Comparison of ENCODE assay signal across 8 mouse cellular contexts in genomic region chr7:46607428-46608055, GRCm38 (mm10). TPM values are rescaled to one million over a fixed set of nuclear protein-coding genes. Genes with fewer than 3 reads are reported as not detected.
DNase-seq lines count a peak whose midpoint lies in the region; TF ChIP-seq lines count a peak whose summit lies in the region.

No protein-coding gene starts in this region.

- H3K27me3 ChIP-seq in forebrain, embryonic 10.5 days (ENCODE audit: poor library complexity, severe bottlenecking), result no peaks in the 10 kb centered on the region
- no peaks in the 10 kb centered on the region; the same call in 1 of the 2 replicates for H3K27me3 ChIP-seq in hindbrain, embryonic 10.5 days (ENCODE audit: insufficient read depth, poor library complexity, severe bottlenecking)
- H3K27me3 ChIP-seq in midbrain, embryonic 10.5 days (ENCODE audit: low read depth, poor library complexity, severe bottlenecking), result no peaks in the 10 kb centered on the region

- peaks cover 6% of the 10 kb centered on the region for H3K4me1 ChIP-seq in forebrain, embryonic 10.5 days
- H3K4me1 ChIP-seq in hindbrain, embryonic 10.5 days (replicated peaks), result peaks cover 10% of the 10 kb centered on the region; the same call in 1 of the 2 replicates
- H3K4me1 ChIP-seq in midbrain, embryonic 10.5 days, result 0 out of 2 replicates have a peak, but pooled peaks cover 3% of the 10 kb centered on the region

- H3K27ac ChIP-seq in forebrain, embryonic 10.5 days, result no peak overlapping the region
- H3K27ac ChIP-seq in hindbrain, embryonic 10.5 days, result no peak overlapping the region
- H3K27ac ChIP-seq in left cerebral cortex, adult 2 months, result 0 out of 2 replicates have a peak overlapping the region, but pooled peaks have one; percentile 50
- no peak overlapping the region for H3K27ac ChIP-seq in midbrain, embryonic 10.5 days (replicated peaks)

- no peaks in the 10 kb centered on the region for H3K9me3 ChIP-seq in forebrain, embryonic 10.5 days
- H3K9me3 ChIP-seq in hindbrain, embryonic 10.5 days, result no peaks in the 10 kb centered on the region
- no peaks in the 10 kb centered on the region for H3K9me3 ChIP-seq in midbrain, embryonic 10.5 days (replicated peaks)

- peak; percentile 87 for TF ChIP-seq CTCF in left cerebral cortex, adult 2 months (IDR thresholded peaks at IDR 0.05)

- peak; percentile 67 for DNase-seq in left cerebral cortex, adult 11 months (ENCODE audit: low spot score)
- DNase-seq in left cerebral cortex, adult 8-10 months (ENCODE audit: low spot score in 2 of 2), result no peak
- DNase-seq in brain, adult 2 months (ENCODE audit: low read depth, low spot score), result peak; percentile 92
- peak; percentile 50 for DNase-seq in forebrain, embryonic 10.5 days (ENCODE audit: extremely low spot score, low spot score)
- DNase-seq in hindbrain, embryonic 10.5 days (ENCODE audit: low spot score), result peak; percentile 66
- DNase-seq in left cerebral cortex, adult 2 months (ENCODE audit: extremely low spot score in 1 of 2, low spot score in 2 of 2), result peak; percentile 53 to 66
- DNase-seq in midbrain, embryonic 10.5 days (ENCODE audit: low spot score), result peak; percentile 72
- DNase-seq in spleen, postnatal 4 days (ENCODE audit: low spot score in 2 of 2), result peak; percentile 32 to 69

- H3K4me3 ChIP-seq in forebrain, embryonic 10.5 days, result no peak overlapping the region
- H3K4me3 ChIP-seq in hindbrain, embryonic 10.5 days, result no peak overlapping the region
- H3K4me3 ChIP-seq in left cerebral cortex, adult 2 months, result no peak overlapping the region
- no peak overlapping the region for H3K4me3 ChIP-seq in midbrain, embryonic 10.5 days

- intact Hi-C loops in left cerebral cortex, adult 2 months (cut with DNase I), result loop anchor here (1.0 kb wide), 1 partner anchor 214 kb away; no protein-coding TSS in a partner anchor

- 64% methylated on average over 11 of the region's 11 CpGs for WGBS in forebrain, embryonic 10.5 days
- 64% methylated on average over 11 of the region's 11 CpGs for WGBS in hindbrain, embryonic 10.5 days
- WGBS in midbrain, embryonic 10.5 days, result 63% methylated on average over 11 of the region's 11 CpGs

- peaks cover 7% of the 10 kb centered on the region; the same call in 1 of the 2 replicates for H3K36me3 ChIP-seq in forebrain, embryonic 10.5 days (replicated peaks)
- H3K36me3 ChIP-seq in hindbrain, embryonic 10.5 days, result peaks cover 8% of the 10 kb centered on the region; the same call in 1 of the 2 replicates
- H3K36me3 ChIP-seq in midbrain, embryonic 10.5 days, result peaks cover 7% of the 10 kb centered on the region

RNA-seq across cellular contexts. Expression of gene Sergef, which starts 32.1 kb away (rescaled TPM):
- 10 to 100 TPM; 66.3 to 76.8 (median 71.3) TPM for total RNA-seq in left cerebral cortex, adult 8-10 months (2022)
- 15.6 and 16.7 TPM in 2 replicates for polyA plus RNA-seq in forebrain, embryonic 10.5 days (2016; fragmentation: Nextera tagmentation; extraction: Ambion mirVana)
- polyA plus RNA-seq in hindbrain, embryonic 10.5 days (2016; fragmentation: Nextera tagmentation; extraction: Ambion mirVana), result 16.2 and 18.7 TPM in 2 replicates
- total RNA-seq in left cerebral cortex, adult 2 months (2021), result 10 to 100 TPM; 74.5 to 77.3 TPM
- polyA plus RNA-seq in midbrain, embryonic 10.5 days (2016; fragmentation: Nextera tagmentation; extraction: Ambion mirVana), result 17.6 and 19.6 TPM in 2 replicates

Comparison
In these comparisons a context has a peak if more than half of its experiments do, and no peak if none do; other contexts are left out.
1. DNase-seq: peak in left cerebral cortex, adult 11 months (single experiment), brain, adult 2 months (single experiment), forebrain, embryonic 10.5 days (single experiment), hindbrain, embryonic 10.5 days (single experiment), left cerebral cortex, adult 2 months (2 of 2), midbrain, embryonic 10.5 days (single experiment) and spleen, postnatal 4 days (2 of 2); none in left cerebral cortex, adult 8-10 months (0 of 2).